10 mouse cellular contexts compared by ENCODE assay signal in the genomic region with DNA sequence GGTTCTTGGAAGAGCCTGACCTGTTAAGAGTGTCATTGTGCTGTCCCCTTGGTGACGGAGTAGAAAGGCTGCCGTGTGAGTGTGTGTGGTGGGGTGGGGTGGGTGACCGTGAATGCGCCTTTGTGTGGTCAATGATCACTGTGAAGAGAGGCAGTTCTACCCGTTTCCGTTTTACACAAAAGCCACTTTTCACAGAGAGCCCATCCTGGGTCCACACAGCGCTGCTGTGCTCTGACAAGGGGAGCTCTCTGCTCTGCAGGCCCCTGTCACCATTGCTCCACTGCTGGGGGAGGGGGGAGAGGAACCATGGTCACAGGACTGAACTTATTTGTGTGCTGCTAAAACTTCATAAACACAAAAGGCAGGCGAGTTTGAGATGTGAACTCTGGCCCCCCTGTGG. TPM values are rescaled to one million over a fixed set of nuclear protein-coding genes. Genes with fewer than 3 reads are reported as not detected.
DNase-seq lines count a peak whose midpoint lies in the region; ATAC-seq and TF ChIP-seq lines count a peak whose summit lies in the region.
"Had no signal": no experiment of that assay in that cellular context is flagged by ENCODE, and none has a peak within 500 bp of the region (broad histone marks: within the 10 kb centered on the region; RNA-seq: fewer than 3 reads in every experiment).

No protein-coding gene starts in this region.

- H3K4me2 ChIP-seq in embryonic facial prominence, embryonic 11.5 days (ENCODE audit: low read depth, low read length) = peak overlapping the region; percentile 7; the same call in 1 of the 2 replicates
- H3K4me2 ChIP-seq in hindbrain, embryonic 13.5 days = peak overlapping the region; percentile 100; the same call in 1 of the 2 replicates
- no peak overlapping the region; the same call in 1 of the 2 replicates for H3K4me2 ChIP-seq in midbrain, postnatal 0 days (ENCODE audit: low read depth, low read length, poor library complexity, severe bottlenecking)

- no peak overlapping the region for H3K4me3 ChIP-seq in embryonic facial prominence, embryonic 11.5 days (ENCODE audit: low read depth, low read length)
- no peak overlapping the region for H3K4me3 ChIP-seq in hindbrain, embryonic 13.5 days
- no peak overlapping the region for H3K4me3 ChIP-seq in midbrain, postnatal 0 days (ENCODE audit: low read depth, low read length)

- H3K9me3 ChIP-seq in embryonic facial prominence, embryonic 11.5 days (replicated peaks; ENCODE audit: control insufficient read depth, low read length) = no peaks in the 10 kb centered on the region
- H3K9me3 ChIP-seq in hindbrain, embryonic 13.5 days = no peaks in the 10 kb centered on the region
- H3K9me3 ChIP-seq in midbrain, postnatal 0 days (ENCODE audit: low read length) = no peaks in the 10 kb centered on the region

- H3K36me3 ChIP-seq in embryonic facial prominence, embryonic 11.5 days (replicated peaks; ENCODE audit: control insufficient read depth, insufficient read depth, low read depth, low read length) = peaks cover 1% of the 10 kb centered on the region; the same call in 1 of the 2 replicates
- H3K36me3 ChIP-seq in hindbrain, embryonic 13.5 days = peaks cover 21% of the 10 kb centered on the region
- peaks cover 19% of the 10 kb centered on the region for H3K36me3 ChIP-seq in midbrain, postnatal 0 days (ENCODE audit: insufficient read depth, low read length)

- 34% methylated on average over 8 of the region's 8 CpGs for WGBS in embryonic facial prominence, embryonic 11.5 days
- 31% methylated on average over 8 of the region's 8 CpGs for WGBS in hindbrain, embryonic 13.5 days
- WGBS in midbrain, postnatal 0 days = 37% methylated on average over 8 of the region's 8 CpGs

- H3K27ac ChIP-seq in embryonic facial prominence, embryonic 11.5 days (replicated peaks; ENCODE audit: low read depth, low read length) = peak overlapping the region; percentile 59; the same call in 1 of the 2 replicates
- peak overlapping the region; percentile 48 for H3K27ac ChIP-seq in hindbrain, embryonic 13.5 days
- H3K27ac ChIP-seq in midbrain, postnatal 0 days (ENCODE audit: low read depth, low read length) = no peak overlapping the region

- TF ChIP-seq CTCF in midbrain, postnatal 0 days (IDR thresholded peaks at IDR 0.05) = no peak

- peaks cover 3% of the 10 kb centered on the region; the same call in 1 of the 2 replicates for H3K4me1 ChIP-seq in embryonic facial prominence, embryonic 11.5 days (ENCODE audit: control insufficient read depth, insufficient read depth, low read length)
- H3K4me1 ChIP-seq in hindbrain, embryonic 13.5 days (replicated peaks) = peaks cover 48% of the 10 kb centered on the region
- H3K4me1 ChIP-seq in midbrain, postnatal 0 days (ENCODE audit: insufficient read depth, low read length) = peaks cover 19% of the 10 kb centered on the region

- H3K27me3 ChIP-seq in embryonic facial prominence, embryonic 11.5 days (ENCODE audit: control insufficient read depth, insufficient read depth, low read length) = no peaks in the 10 kb centered on the region
- H3K27me3 ChIP-seq in hindbrain, embryonic 13.5 days = no peaks in the 10 kb centered on the region
- no peaks in the 10 kb centered on the region for H3K27me3 ChIP-seq in midbrain, postnatal 0 days (ENCODE audit: insufficient read depth, low read length)

- peak overlapping the region; percentile 22; the same call in 1 of the 2 replicates for H3K9ac ChIP-seq in embryonic facial prominence, embryonic 11.5 days (replicated peaks; ENCODE audit: low read length)
- peak overlapping the region; percentile 95 for H3K9ac ChIP-seq in hindbrain, embryonic 13.5 days
- H3K9ac ChIP-seq in midbrain, postnatal 0 days (replicated peaks; ENCODE audit: low read length, poor library complexity, severe bottlenecking) = no peak overlapping the region

- DNase-seq in layer of hippocampus, adult 9-11 months = peak; percentile 80
- DNase-seq in layer of hippocampus, postnatal 10 days (ENCODE audit: low spot score in 2 of 2) = no peak
- no peak for DNase-seq in embryonic facial prominence, embryonic 11.5 days (ENCODE audit: low spot score)
- DNase-seq in midbrain, postnatal 0 days (ENCODE audit: low spot score) = peak; percentile 53
- no peak for DNase-seq in cerebellum, adult 18-20 months
- DNase-seq in adipocyte (ENCODE audit: low spot score) = no peak
- DNase-seq: cerebellum, adult 9-11 months had no signal

- ATAC-seq in embryonic facial prominence, embryonic 11.5 days (replicated peaks; ENCODE audit: insufficient number of reproducible peaks, low FRiP score, low TSS enrichment, low read depth) = no peak
- ATAC-seq in hindbrain, embryonic 13.5 days (ENCODE audit: low FRiP score) = peak; percentile 17; the same call in 1 of the 2 replicates
- no peak for ATAC-seq in midbrain, postnatal 0 days (ENCODE audit: low FRiP score)

RNA-seq across cellular contexts. Expression of gene Sppl2b, which starts 2.3 kb away (rescaled TPM):
- 10 to 100 TPM; 80.4 to 97.8 TPM for total RNA-seq in layer of hippocampus, postnatal 10 days (2021)
- 17.1 and 19.7 TPM in 2 replicates for polyA plus RNA-seq in embryonic facial prominence, embryonic 11.5 days (2014; fragmentation: Nextera tagmentation; extraction: Ambion mirVana)
- 63.6 and 68.8 TPM in 2 replicates for polyA plus RNA-seq in hindbrain, embryonic 13.5 days (2015; fragmentation: Nextera tagmentation; extraction: Ambion mirVana)
- 116 and 132 TPM in 2 replicates for total RNA-seq in midbrain, postnatal 0 days (2014; rRNA removed)
- 78.6 and 86.2 TPM in 2 replicates for polyA plus RNA-seq in midbrain, postnatal 0 days (2015; fragmentation: Nextera tagmentation; extraction: Ambion mirVana)

RNA-seq across cellular contexts. Expression of gene Lsm7, which starts 2.4 kb away (rescaled TPM):
- total RNA-seq in layer of hippocampus, postnatal 10 days (2021) = 10 to 100 TPM; 52.3 to 54.0 TPM
- polyA plus RNA-seq in embryonic facial prominence, embryonic 11.5 days (2014; fragmentation: Nextera tagmentation; extraction: Ambion mirVana) = 282 and 329 TPM in 2 replicates
- polyA plus RNA-seq in hindbrain, embryonic 13.5 days (2015; fragmentation: Nextera tagmentation; extraction: Ambion mirVana) = 210 and 237 TPM in 2 replicates
- total RNA-seq in midbrain, postnatal 0 days (2014; rRNA removed) = 136 and 249 TPM in 2 replicates
- polyA plus RNA-seq in midbrain, postnatal 0 days (2015; fragmentation: Nextera tagmentation; extraction: Ambion mirVana) = 292 and 299 TPM in 2 replicates

RNA-seq across cellular contexts. Expression of gene Lingo3, which starts 13.5 kb away (rescaled TPM):
- total RNA-seq in layer of hippocampus, postnatal 10 days (2021) = 10 to 100 TPM; 20.4 to 25.9 TPM
- 0.49 and 0.67 TPM in 2 replicates for polyA plus RNA-seq in embryonic facial prominence, embryonic 11.5 days (2014; fragmentation: Nextera tagmentation; extraction: Ambion mirVana)
- 3.4 and 3.5 TPM in 2 replicates for polyA plus RNA-seq in hindbrain, embryonic 13.5 days (2015; fragmentation: Nextera tagmentation; extraction: Ambion mirVana)
- 39.3 and 61.0 TPM in 2 replicates for total RNA-seq in midbrain, postnatal 0 days (2014; rRNA removed)
- polyA plus RNA-seq in midbrain, postnatal 0 days (2015; fragmentation: Nextera tagmentation; extraction: Ambion mirVana) = 24.4 and 26.8 TPM in 2 replicates
- total RNA-seq: liver, adult 2 months had no signal

RNA-seq across cellular contexts. Expression of gene Tmprss9, which starts 14.3 kb away (rescaled TPM):
- under 1 TPM; 0.11 to 0.16 TPM for total RNA-seq in layer of hippocampus, postnatal 10 days (2021)
- polyA plus RNA-seq in embryonic facial prominence, embryonic 11.5 days (2014; fragmentation: Nextera tagmentation; extraction: Ambion mirVana) = 0.06 TPM in 2 replicates
- polyA plus RNA-seq in hindbrain, embryonic 13.5 days (2015; fragmentation: Nextera tagmentation; extraction: Ambion mirVana) = 0.13 and 0.17 TPM in 2 replicates
- 0.09 and 0.11 TPM in 2 replicates for total RNA-seq in midbrain, postnatal 0 days (2014; rRNA removed)
- 0.27 and 0.31 TPM in 2 replicates for polyA plus RNA-seq in midbrain, postnatal 0 days (2015; fragmentation: Nextera tagmentation; extraction: Ambion mirVana)
- total RNA-seq: hematopoietic stem cell, adult 5-6 weeks had no signal

RNA-seq across cellular contexts. Expression of gene Oaz1, which starts 30.9 kb away (rescaled TPM):
- 100 to 1,000 TPM; 399 to 419 TPM for total RNA-seq in layer of hippocampus, postnatal 10 days (2021)
- 1,818 and 1,942 TPM in 2 replicates for polyA plus RNA-seq in embryonic facial prominence, embryonic 11.5 days (2014; fragmentation: Nextera tagmentation; extraction: Ambion mirVana)
- polyA plus RNA-seq in hindbrain, embryonic 13.5 days (2015; fragmentation: Nextera tagmentation; extraction: Ambion mirVana) = 1,227 and 1,240 TPM in 2 replicates
- 863 and 928 TPM in 2 replicates for total RNA-seq in midbrain, postnatal 0 days (2014; rRNA removed)
- 1,039 and 1,193 TPM in 2 replicates for polyA plus RNA-seq in midbrain, postnatal 0 days (2015; fragmentation: Nextera tagmentation; extraction: Ambion mirVana)

Comparison
In these comparisons a context has a peak if more than half of its experiments do, and no peak if none do; other contexts are left out.
1. DNase-seq: peak in layer of hippocampus, adult 9-11 months (single experiment) and midbrain, postnatal 0 days (single experiment); none in layer of hippocampus, postnatal 10 days (0 of 2), embryonic facial prominence, embryonic 11.5 days (single experiment), cerebellum, adult 18-20 months (0 of 2) and adipocyte (single experiment).